Mouse (Mus musculus) activated CD4-positive, CD25-positive, alpha-beta regulatory T cell (primary cell): Measurements from ENCODE around the gene St3gal2. TPM values are rescaled to one million over a fixed set of nuclear protein-coding genes. Genes with fewer than 3 reads are reported as not detected.

Experiments
- polyA plus RNA-seq, 2 experiments: library from polyadenylated mRNA; unstranded; fragments of 100-300 nt; shearing (Covaris generic); gene quantifications; one replicate each; pipeline ENCODE4 v1.2.1; 2017

The St3gal2 gene
- 10 to 100 TPM; 26.2 to 33.1 TPM for polyA plus RNA-seq

DNA sequence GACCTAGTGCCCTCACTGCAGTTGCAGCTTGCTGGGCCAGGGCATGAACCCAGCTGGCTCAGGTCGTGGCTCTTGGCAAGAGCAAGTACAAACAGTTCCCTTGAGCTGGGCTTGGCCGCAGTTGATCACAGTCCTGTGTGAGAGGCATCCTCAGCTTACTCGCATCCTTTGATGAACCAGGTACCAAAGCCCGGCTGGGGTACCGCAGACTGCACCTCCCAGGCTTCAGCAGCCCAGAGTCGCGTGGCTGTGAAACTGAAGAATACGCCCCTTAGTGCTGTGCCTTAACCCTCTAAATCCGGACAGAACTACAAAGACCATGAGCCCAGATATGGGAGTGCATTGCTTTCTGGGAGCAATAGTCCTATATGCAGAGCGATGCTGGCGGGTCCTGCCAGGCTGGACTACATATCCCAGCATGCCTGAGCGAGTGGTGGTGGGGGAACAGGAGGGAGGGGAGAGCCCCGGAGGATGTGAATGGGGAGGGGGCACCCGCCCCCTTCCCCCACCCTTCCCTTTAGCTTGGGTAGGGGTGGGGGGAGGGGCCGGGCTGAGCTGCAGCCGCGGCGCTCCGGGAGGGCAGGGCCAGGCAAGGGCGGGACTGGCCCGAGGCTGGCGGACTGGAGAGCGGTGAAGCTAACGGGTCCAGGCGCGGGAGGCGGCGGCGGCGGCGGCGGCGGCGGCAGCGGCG lies at the start of gene St3gal2:
Gene St3gal2 (plus strand): TSS at position 582 of the 691 bp plus-strand sequence.

DNA sequence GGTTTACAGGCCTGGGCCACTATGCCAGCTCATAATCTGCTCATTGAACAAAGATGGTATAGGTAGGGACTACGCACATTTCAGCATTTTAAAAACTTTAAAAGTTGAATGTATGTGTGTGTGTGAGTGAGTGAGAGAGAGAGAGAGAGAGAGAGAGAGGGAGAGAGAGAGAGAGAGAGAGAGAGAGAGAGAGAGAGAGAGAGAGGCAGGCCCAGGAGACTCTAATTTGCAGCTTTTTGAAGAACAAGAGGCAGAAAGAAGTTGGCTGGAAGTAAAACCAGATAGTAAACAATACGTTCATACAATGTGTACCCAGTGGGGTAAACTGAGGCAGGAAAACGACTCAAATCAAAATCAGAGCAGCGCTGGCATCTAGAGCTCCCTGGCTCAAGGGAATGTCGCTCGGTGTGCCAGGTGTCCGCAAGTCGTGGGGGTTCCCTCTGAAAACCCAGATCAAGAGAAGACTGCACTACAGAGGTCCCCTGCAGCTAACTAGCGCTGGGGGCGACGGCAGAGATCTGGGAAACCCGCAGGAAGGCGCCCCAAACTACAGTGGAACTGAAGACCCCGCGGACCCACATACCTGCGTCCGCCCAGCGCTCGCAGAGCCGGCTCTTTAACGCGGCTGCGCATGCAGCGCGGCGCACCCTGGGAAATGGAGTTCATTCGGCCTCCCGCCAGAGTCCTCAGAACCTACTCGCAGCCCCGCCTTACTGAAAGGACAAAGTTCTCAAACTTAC lies 17.7 kb upstream of the St3gal2 start, which contains the start of gene Fuk:
Gene Fuk (minus strand): TSS at position 650 of the 740 bp plus-strand sequence.

DNA sequence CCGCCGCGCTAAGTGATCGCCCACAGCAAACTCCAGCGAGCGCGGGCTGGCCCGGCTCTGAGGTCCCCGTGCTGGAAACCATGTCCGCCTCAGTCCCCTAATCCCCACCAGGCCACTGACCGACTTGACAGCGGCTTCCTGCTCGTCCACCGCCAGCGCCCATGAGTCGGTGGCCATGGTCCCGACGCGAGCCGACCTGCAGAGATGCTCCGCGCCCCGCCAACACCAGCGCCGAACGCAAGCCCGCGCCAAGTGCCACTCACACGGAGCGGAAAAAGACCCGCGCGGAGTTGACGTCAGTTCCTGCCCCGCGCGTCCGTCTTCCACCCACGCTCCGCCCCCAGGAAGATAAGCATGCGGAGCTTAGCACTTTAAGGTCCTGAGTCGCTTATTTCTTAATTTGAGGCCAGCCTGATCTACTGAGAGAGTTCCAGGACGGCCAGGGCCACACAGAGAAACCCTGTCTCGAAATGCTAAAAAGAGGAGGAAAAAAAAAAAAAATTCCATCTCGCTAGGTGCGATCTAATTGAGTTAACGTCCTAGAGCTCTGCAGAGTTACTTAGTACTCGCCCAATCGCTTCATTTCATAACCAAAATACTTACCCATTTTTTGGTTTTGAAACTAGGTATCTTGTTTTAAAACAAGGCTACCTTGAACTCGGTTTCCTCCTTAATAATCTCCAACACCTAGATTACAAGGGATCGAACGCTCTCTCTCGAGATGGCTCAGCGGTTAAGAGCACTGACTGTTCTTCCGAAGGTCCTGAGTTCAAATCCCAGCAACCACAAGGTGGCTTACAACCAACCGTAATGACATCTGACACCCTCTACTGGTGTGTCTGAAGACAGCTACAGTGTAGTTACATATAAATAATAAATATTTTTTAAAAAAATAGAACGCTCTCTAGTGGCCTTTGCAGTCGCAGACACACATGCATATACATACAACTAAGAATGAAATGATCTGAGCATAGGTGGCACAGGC lies 78.1 kb downstream of the St3gal2 start, which contains the start of gene Ddx19a:
Gene Ddx19a (minus strand): TSS at position 254 of the 985 bp plus-strand sequence.

Other genes starting within 250 kb of the St3gal2 start
- gene Mtss1l, start 198.4 kb upstream of the St3gal2 start, polyA plus RNA-seq, result under 1 TPM; 0.15 to 0.27 TPM
- gene Il34, start 114.0 kb upstream of the St3gal2 start, polyA plus RNA-seq, result under 1 TPM in 1 of 2 experiments, not detected in 1; 0.66 TPM
- 10 to 100 TPM; 55.2 to 56.9 TPM for gene Cog4, start 73.3 kb upstream of the St3gal2 start, polyA plus RNA-seq
- gene Sf3b3, start 73.1 kb upstream of the St3gal2 start, polyA plus RNA-seq, result 100 to 1,000 TPM; 139 to 153 TPM
- 1 to 10 TPM; 5.8 to 7.7 TPM for gene Fuk, start 17.4 kb upstream of the St3gal2 start, polyA plus RNA-seq
- 10 to 100 TPM; 24.9 to 27.7 TPM for gene Ddx19a, start 77.9 kb downstream of the St3gal2 start, polyA plus RNA-seq
- 10 to 100 TPM; 13.0 to 17.1 TPM for gene Ddx19b, start 111.8 kb downstream of the St3gal2 start, polyA plus RNA-seq
- 10 to 100 TPM; 34.3 to 53.3 TPM for gene Aars, start 113.2 kb downstream of the St3gal2 start, polyA plus RNA-seq
- 10 to 100 TPM; 16.8 to 48.4 TPM for gene Exosc6, start 136.4 kb downstream of the St3gal2 start, polyA plus RNA-seq
- under 1 TPM in 1 of 2 experiments, not detected in 1; 0.09 TPM for gene Clec18a, start 172.5 kb downstream of the St3gal2 start, polyA plus RNA-seq
- gene Pdpr, start 174.7 kb downstream of the St3gal2 start, polyA plus RNA-seq, result 10 to 100 TPM; 14.0 to 14.6 TPM